Mouse (Mus musculus): ENCODE measurements around the gene Phrf1.

The Phrf1 gene

GRCm38 (mm10) chr7:141256159-141256558 lies 27.6 kb downstream of the Phrf1 start:
- DNase-seq (ENCODE audit: low read depth), result no peak

- no peak for DNase-seq (ENCODE audit: low read depth)
These were observed 32.9 kb downstream of the Phrf1 start for GRCm38 (mm10) chr7:141261480-141261879.

- DNase-seq (ENCODE audit: low read depth), result no peak
These were observed 35.1 kb downstream of the Phrf1 start for GRCm38 (mm10) chr7:141263640-141264039.

- DNase-seq (ENCODE audit: low read depth), result no peak
These were observed 35.6 kb downstream of the Phrf1 start for GRCm38 (mm10) chr7:141264041-141264700.

GRCm38 (mm10) chr7:141264761-141265410 lies 36.3 kb downstream of the Phrf1 start:
- DNase-seq (ENCODE audit: low read depth), result peak; percentile 24

- DNase-seq (ENCODE audit: low read depth), result no peak
These were observed 36.8 kb downstream of the Phrf1 start for GRCm38 (mm10) chr7:141265411-141265738.

GRCm38 (mm10) chr7:141265739-141266561 lies 37.4 kb downstream of the Phrf1 start, which contains the start of gene Irf7:
Gene Irf7, minus strand, starts transcription at chr7:141266481.
- peak; percentile 65 for DNase-seq (ENCODE audit: low read depth)

- DNase-seq (ENCODE audit: low read depth), result no peak
These were observed 40.1 kb downstream of the Phrf1 start for GRCm38 (mm10) chr7:141268466-141269272.

GRCm38 (mm10) chr7:141269273-141269545 lies 40.6 kb downstream of the Phrf1 start:
- no peak for DNase-seq (ENCODE audit: low read depth)

GRCm38 (mm10) chr7:141270631-141271030 lies 42.0 kb downstream of the Phrf1 start:
- no peak for DNase-seq (ENCODE audit: low read depth)

- no peak for DNase-seq (ENCODE audit: low read depth)
These were observed 46.8 kb downstream of the Phrf1 start for GRCm38 (mm10) chr7:141275356-141275755.

GRCm38 (mm10) chr7:141276546-141276945 lies 48.0 kb downstream of the Phrf1 start, which contains the start of gene Cdhr5:
Gene Cdhr5, minus strand, starts transcription at chr7:141276786.
- no peak for DNase-seq (ENCODE audit: low read depth)

GRCm38 (mm10) chr7:141277701-141278678 lies 49.4 kb downstream of the Phrf1 start:
- no peak for DNase-seq (ENCODE audit: low read depth)

GRCm38 (mm10) chr7:141278766-141279590 lies 50.4 kb downstream of the Phrf1 start, which contains the start of gene Sct:
Gene Sct, minus strand, starts transcription at chr7:141279133.
- no peak for DNase-seq (ENCODE audit: low read depth)

- no peak for DNase-seq (ENCODE audit: low read depth)
These were observed 52.9 kb downstream of the Phrf1 start for GRCm38 (mm10) chr7:141281442-141281841.

- no peak for DNase-seq (ENCODE audit: low read depth)
These were observed 54.2 kb downstream of the Phrf1 start for GRCm38 (mm10) chr7:141282756-141283155.

GRCm38 (mm10) chr7:141288042-141288441 lies 59.5 kb downstream of the Phrf1 start:
- DNase-seq (ENCODE audit: low read depth), result no peak

GRCm38 (mm10) chr7:141291921-141292582 lies 63.5 kb downstream of the Phrf1 start, which contains the start of gene Drd4:
Gene Drd4, plus strand, starts transcription at chr7:141292006.
- DNase-seq (ENCODE audit: low read depth), result peak; percentile 7
